Mouse (Mus musculus): Measurements from ENCODE around the gene Ppp2r5d.

- TF ChIP-seq POLR2A (IDR thresholded peaks at IDR 0.05; ENCODE audit: borderline replicate concordance, extremely low read depth, low read depth, low read length) (no peak), CTCF (IDR thresholded peaks at IDR 0.05; ENCODE audit: insufficient read depth, low read length) (0 out of 2 replicates have a peak, but pooled peaks have one; percentile 16)
Observed at GRCm38 (mm10) chr17:46725273-46725672, 20.4 kb upstream of the Ppp2r5d start.
